Mouse (Mus musculus) MEL (cell line): Measurements from ENCODE around the gene Rab37. TPM values are rescaled to one million over a fixed set of nuclear protein-coding genes. Genes with fewer than 3 reads are reported as not detected.

Source experiments
- DNase-seq: peaks from one replicate; pipeline ENCODE4 v3.0.0; 2011; ENCODE audit warnings: low read depth, low spot score
- H3K27ac ChIP-seq: 2 replicates; pipeline ENCODE4 v1.5.1; 2012; ENCODE audit warnings: low read depth, mild to moderate bottlenecking, control low read depth, low read length, moderate library complexity; ENCODE audit not compliant: control insufficient read depth
- H3K27me3 ChIP-seq, 2 experiments: fragments of 150-350 bp in 1 of 2; sonication (generic) in 1 of 2; 2 replicates each; pipeline ENCODE4 v1.6.1; 2012; ENCODE audit warnings: low read length in 2 of 2, mild to moderate bottlenecking in 2 of 2, improper control_type of control experiment in 1 of 2, moderate library complexity in 1 of 2; ENCODE audit not compliant: insufficient read depth in 2 of 2, control insufficient read depth in 1 of 2
- H3K36me3 ChIP-seq, 2 experiments: 2 replicates each; pipeline ENCODE4 v1.6.1; 2012 to 2014; ENCODE audit warnings: low read length in 2 of 2, improper control_type of control experiment in 1 of 2, inconsistent platforms in 1 of 2, mild to moderate bottlenecking in 1 of 2; ENCODE audit not compliant: insufficient read depth in 2 of 2, control insufficient read depth in 1 of 2
- H3K4me1 ChIP-seq, 2 experiments: fragments of 150-350 bp in 1 of 2; sonication (generic) in 1 of 2; 2 replicates each; pipeline ENCODE4 v1.6.1; 2012; ENCODE audit warnings: low read length in 2 of 2, improper control_type of control experiment in 1 of 2, mild to moderate bottlenecking in 1 of 2; ENCODE audit not compliant: insufficient read depth in 2 of 2, control insufficient read depth in 1 of 2
- H3K4me3 ChIP-seq, 2 experiments: fragments of 150-350 bp in 1 of 2; sonication (generic) in 1 of 2; 2 replicates each; pipeline ENCODE4 v1.5.1; 2012; ENCODE audit warnings: low read depth in 2 of 2, low read length in 2 of 2, mild to moderate bottlenecking in 2 of 2, moderate library complexity in 2 of 2, control low read depth in 1 of 2, improper control_type of control experiment in 1 of 2; ENCODE audit not compliant: control insufficient read depth in 1 of 2, insufficient read depth in 1 of 2
- H3K79me2 ChIP-seq: 2 replicates; pipeline ENCODE4 v1.6.1; 2012; ENCODE audit warnings: mild to moderate bottlenecking, low read length, moderate library complexity; ENCODE audit not compliant: control insufficient read depth, poor library complexity, insufficient read depth
- H3K9ac ChIP-seq: 2 replicates; pipeline ENCODE4 v1.6.1; 2012; ENCODE audit warnings: low read depth, mild to moderate bottlenecking, control low read depth, low read length, moderate library complexity; ENCODE audit not compliant: control insufficient read depth, poor library complexity, severe bottlenecking
- H3K9me3 ChIP-seq: fragments of 150-350 bp; sonication (generic); replicated peaks from 2 replicates; pipeline ENCODE4 v1.6.1; 2012; ENCODE audit warnings: mild to moderate bottlenecking, low read length, improper control_type of control experiment, moderate library complexity; ENCODE audit not compliant: insufficient read depth
- EP300 ChIP-seq, 2 experiments: IDR thresholded peaks; 2 replicates each; pipeline ENCODE4 v1.6.1; 2011; ENCODE audit warnings: improper control_type of control experiment in 2 of 2, low read length in 2 of 2, low read depth in 1 of 2, mild to moderate bottlenecking in 1 of 2
- GABPA ChIP-seq: IDR thresholded peaks from 2 replicates; pipeline ENCODE4 v1.6.1; 2012; ENCODE audit warnings: low read depth, mild to moderate bottlenecking, inconsistent platforms, low read length, improper control_type of control experiment, moderate library complexity
- HCFC1 ChIP-seq: IDR thresholded peaks from 2 replicates; pipeline ENCODE4 v1.6.1; 2012; ENCODE audit warnings: low read depth, mild to moderate bottlenecking, inconsistent platforms, low read length, improper control_type of control experiment, moderate library complexity
- KAT2A ChIP-seq: conservative IDR thresholded peaks from 2 replicates; pipeline ENCODE4 v1.6.1; 2012; ENCODE audit warnings: low read depth, low read length, improper control_type of control experiment, inconsistent platforms
- MAFK ChIP-seq: IDR thresholded peaks from 2 replicates; pipeline ENCODE4 v1.6.1; 2011; ENCODE audit warnings: low read depth, mild to moderate bottlenecking, low read length, improper control_type of control experiment, borderline replicate concordance
- MAZ ChIP-seq: IDR thresholded peaks from 2 replicates; pipeline ENCODE4 v1.6.1; 2012; ENCODE audit warnings: low read depth, mild to moderate bottlenecking, inconsistent platforms, low read length, improper control_type of control experiment
- MEF2A ChIP-seq: IDR thresholded peaks from 2 replicates; pipeline ENCODE4 v1.6.1; 2014; ENCODE audit warnings: low read depth, mild to moderate bottlenecking, inconsistent platforms, low read length, improper control_type of control experiment; ENCODE audit not compliant: poor library complexity, insufficient replicate concordance, severe bottlenecking; ENCODE audit errors: extremely low read depth
- NELFE ChIP-seq: IDR thresholded peaks from 2 replicates; pipeline ENCODE4 v1.6.1; 2011; ENCODE audit warnings: low read depth, low read length, improper control_type of control experiment
- NRF1 ChIP-seq: IDR thresholded peaks from 2 replicates; pipeline ENCODE4 v1.6.1; 2014; ENCODE audit warnings: low read depth, mild to moderate bottlenecking, inconsistent platforms, low read length, improper control_type of control experiment, moderate library complexity; ENCODE audit not compliant: poor library complexity, insufficient read depth, severe bottlenecking
- POLR2AphosphoS2 ChIP-seq: IDR thresholded peaks from 2 replicates; pipeline ENCODE4 v1.6.1; 2011; ENCODE audit warnings: low read length, improper control_type of control experiment
- POLR2AphosphoS5 ChIP-seq: IDR thresholded peaks from 2 replicates; pipeline ENCODE4 v1.6.1; 2012; ENCODE audit warnings: low read depth, borderline replicate concordance, mild to moderate bottlenecking, inconsistent platforms, low read length, moderate library complexity, mixed read lengths
- RAD21 ChIP-seq: IDR thresholded peaks from 2 replicates; pipeline ENCODE4 v1.6.1; 2011; ENCODE audit warnings: mild to moderate bottlenecking, low read depth, low read length, improper control_type of control experiment
- SMC3 ChIP-seq: IDR thresholded peaks from 2 replicates; pipeline ENCODE4 v1.6.1; 2011; ENCODE audit warnings: low read depth, low read length, improper control_type of control experiment
- TAL1 ChIP-seq: IDR thresholded peaks from 2 replicates; pipeline ENCODE4 v1.6.1; 2012; ENCODE audit warnings: mild to moderate bottlenecking, inconsistent platforms, low read length, moderate library complexity, mixed read lengths
- TCF12 ChIP-seq: IDR thresholded peaks from 2 replicates; pipeline ENCODE4 v1.6.1; 2014; ENCODE audit warnings: low read depth, mild to moderate bottlenecking, inconsistent platforms, low read length, improper control_type of control experiment, moderate library complexity
- USF2 ChIP-seq, 2 experiments: IDR thresholded peaks; 2 replicates each; pipeline ENCODE4 v1.6.1; 2011 to 2012; ENCODE audit warnings: improper control_type of control experiment in 2 of 2, low read length in 2 of 2, borderline replicate concordance in 1 of 2, inconsistent platforms in 1 of 2, low read depth in 1 of 2, mild to moderate bottlenecking in 1 of 2; ENCODE audit not compliant: insufficient read depth in 1 of 2
- ZC3H11A ChIP-seq: IDR thresholded peaks from 2 replicates; pipeline ENCODE4 v1.6.1; 2012; ENCODE audit warnings: low read depth, mild to moderate bottlenecking, inconsistent platforms, low read length, improper control_type of control experiment
- ZMIZ1 ChIP-seq: IDR thresholded peaks from 2 replicates; pipeline ENCODE4 v1.6.1; 2012; ENCODE audit warnings: low read depth, mild to moderate bottlenecking, inconsistent platforms, low read length, improper control_type of control experiment, moderate library complexity
- polyA plus RNA-seq, 2 experiments: library from polyadenylated mRNA; stranded (reverse) in 1 of 2; unstranded in 1 of 2; fragments of >175 nt in 1 of 2; fragments of >200 nt in 1 of 2; gene quantifications; 2 replicates each; pipeline versions ENCODE4 v1.2.1 to v1.2.4; 2012; ENCODE audit warnings: low replicate concordance in 2 of 2, low read depth in 1 of 2; ENCODE audit not compliant: insufficient read length in 2 of 2, insufficient read depth in 1 of 2, missing spikeins in 1 of 2
- total RNA-seq: library from RNA; depleted of rRNA; stranded (reverse); fragments of 300-350 nt; gene quantifications from 2 replicates; pipeline ENCODE4 v1.2.3, GENCODE M21; 2012

The Rab37 gene
- total and polyA plus RNA-seq, 3 experiments: 14.6 to 20.6 TPM; not detected in 1

- Histone ChIP-seq H3K79me2 (no peaks in the 10 kb centered on the region), H3K36me3 (no peaks in the 10 kb centered on the region), H3K4me1 (no peaks in the 10 kb centered on the region; a peak in 1 of 4 replicates), H3K27ac (no peak overlapping the region), H3K4me3 (no peak overlapping the region), H3K9ac (no peak overlapping the region), H3K9me3 (no peaks in the 10 kb centered on the region), H3K27me3 (no peaks in the 10 kb centered on the region)
- no peak for TF ChIP-seq TAL1
- no peak for TF ChIP-seq MAFK
- no peak for TF ChIP-seq USF2 (IDR thresholded peaks at IDR 0.05; ENCODE audit: borderline replicate concordance in 1 of 2, insufficient read depth in 1 of 2, low read depth in 1 of 2, low read length in 2 of 2)
- no peak for TF ChIP-seq TCF12
- TF ChIP-seq GABPA: no peak
- no peak for TF ChIP-seq NRF1
- no peak for TF ChIP-seq NELFE
- TF ChIP-seq HCFC1: no peak
- no peak for TF ChIP-seq POLR2AphosphoS2
- no peak for TF ChIP-seq MAZ
- TF ChIP-seq ZMIZ1: no peak
- TF ChIP-seq RAD21: no peak
- DNase-seq: no peak
These were observed 16.9 kb downstream of the Rab37 start for GRCm38 (mm10) chr11:115108176-115108575.

GRCm38 (mm10) chr11:115110271-115110670 lies 19.0 kb downstream of the Rab37 start:
- no peaks in the 10 kb centered on the region for H3K27me3 ChIP-seq
- H3K4me1 ChIP-seq: no peaks in the 10 kb centered on the region; a peak in 1 of 4 replicates
- TF ChIP-seq TAL1 (no peak), RAD21 (no peak), KAT2A (no peak), NELFE (no peak), POLR2AphosphoS5 (no peak), ZC3H11A (no peak), ZMIZ1 (no peak), MEF2A (no peak), GABPA (no peak), USF2 (IDR thresholded peaks at IDR 0.05; ENCODE audit: borderline replicate concordance in 1 of 2, insufficient read depth in 1 of 2, low read depth in 1 of 2, low read length in 2 of 2) (no peak), EP300 (IDR thresholded peaks at IDR 0.05; ENCODE audit: low read depth in 1 of 2, low read length in 2 of 2) (no peak), SMC3 (no peak)
- H3K27ac ChIP-seq: no peak overlapping the region
- no peak for DNase-seq
- H3K4me3 ChIP-seq: no peak overlapping the region
- H3K9ac ChIP-seq: no peak overlapping the region
- no peaks in the 10 kb centered on the region for H3K79me2 ChIP-seq
- no peaks in the 10 kb centered on the region for H3K9me3 ChIP-seq
- no peaks in the 10 kb centered on the region for H3K36me3 ChIP-seq
